Mouse (Mus musculus) hindbrain, postnatal 0 days (tissue): ENCODE data around the gene Wasf3. TPM values are rescaled to one million over a fixed set of nuclear protein-coding genes. Genes with fewer than 3 reads are reported as not detected.

Experiments used
- ATAC-seq: fragments of 200-750 bp; cut with Nextera tagmentation; 2 replicates; pipeline ENCODE4 v1.8.0; 2017; ENCODE audit warnings: mild to moderate bottlenecking, moderate TSS enrichment, moderate library complexity
- DNase-seq: peaks from one replicate; pipeline ENCODE4 v3.0.0-alpha.2; 2015; ENCODE audit warnings: low spot score
- H3K27ac ChIP-seq: fragments of 300-500 bp; sonication (generic); 2 replicates; pipeline ENCODE4 v1.5.1; 2014; ENCODE audit warnings: mild to moderate bottlenecking
- H3K27me3 ChIP-seq: fragments of 300-500 bp; sonication (generic); 2 replicates; pipeline ENCODE4 v1.6.1; 2014; ENCODE audit warnings: low read length, mixed read lengths; ENCODE audit not compliant: insufficient read depth
- H3K36me3 ChIP-seq: fragments of 300-500 bp; sonication (generic); 2 replicates; pipeline ENCODE4 v1.6.1; 2014; ENCODE audit warnings: low read length, mixed read lengths; ENCODE audit not compliant: insufficient read depth
- H3K4me1 ChIP-seq: fragments of 300-500 bp; sonication (generic); 2 replicates; pipeline ENCODE4 v1.6.1; 2014; ENCODE audit warnings: antibody characterized with exemption, low read length, mixed read lengths; ENCODE audit not compliant: insufficient read depth
- H3K4me2 ChIP-seq: fragments of 300-500 bp; sonication (generic); 2 replicates; pipeline ENCODE4 v1.6.1; 2014; ENCODE audit warnings: low read depth, mild to moderate bottlenecking, low read length, moderate library complexity, mixed read lengths
- H3K4me3 ChIP-seq: fragments of 300-500 bp; sonication (generic); 2 replicates; pipeline ENCODE4 v1.5.1; 2014; ENCODE audit warnings: low read length
- H3K9ac ChIP-seq: fragments of 300-500 bp; sonication (generic); replicated peaks from 2 replicates; pipeline ENCODE4 v1.6.1; 2014; ENCODE audit warnings: mild to moderate bottlenecking, low read length, moderate library complexity, mixed read lengths
- H3K9me3 ChIP-seq: fragments of 300-500 bp; sonication (generic); 2 replicates; pipeline ENCODE4 v1.6.1; 2016; ENCODE audit warnings: low read length, mixed read lengths
- CTCF ChIP-seq: IDR thresholded peaks from 2 replicates; pipeline ENCODE4 v1.5.1; 2016; ENCODE audit warnings: antibody characterized with exemption, control low read depth, low read depth
- WGBS: fragments of 180-500 bp; shearing (Covaris S2); extraction: QIAGEN DNeasy Blood & Tissue Kit; methylation state at CpG from one replicate; pipeline ENCODE4 v1.1.7; 2014; 5-methylcytosine and 5-hydroxymethylcytosine counted together
- polyA plus RNA-seq: library from polyadenylated mRNA; unstranded; fragments of >200 nt; fragmentation: Nextera tagmentation; extraction: Ambion mirVana; gene quantifications from 2 replicates; pipeline ENCODE4 v1.2.1, GENCODE M21; 2015
- total RNA-seq: library from RNA; depleted of rRNA; stranded (reverse); fragments of >200 nt; gene quantifications from 2 replicates; pipeline ENCODE4 v1.2.3, GENCODE M21; 2014

Gene Wasf3
- total and polyA plus RNA-seq, 2 experiments from 2014 or later, result 17.0 to 38.6 TPM

DNA sequence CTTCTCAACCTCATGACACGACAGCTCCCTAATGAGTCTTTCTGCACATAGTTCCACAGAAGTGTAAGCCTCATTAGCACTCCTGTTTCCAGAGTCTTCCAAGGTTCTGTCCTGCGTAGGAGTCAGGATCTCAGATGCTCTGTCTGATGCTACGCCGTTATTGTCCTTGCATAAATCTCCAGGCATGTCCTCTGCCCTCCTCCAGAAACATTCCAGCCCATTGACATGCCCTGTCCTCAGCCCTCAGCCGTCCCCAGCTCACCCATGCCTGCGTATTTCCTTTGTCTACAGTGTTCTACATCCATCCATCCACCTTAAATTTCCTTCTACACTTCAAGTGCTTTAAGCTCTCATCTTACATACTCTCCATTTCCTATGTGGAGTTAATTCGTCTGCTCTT, 32.8 kb upstream of the Wasf3 start:
- Histone ChIP-seq H3K27ac (no peak overlapping the region), H3K27me3 (no peaks in the 10 kb centered on the region), H3K36me3 (no peaks in the 10 kb centered on the region), H3K9ac (no peak overlapping the region), H3K9me3 (no peaks in the 10 kb centered on the region), H3K4me1 (no peaks in the 10 kb centered on the region), H3K4me3 (no peak overlapping the region), H3K4me2 (no peak overlapping the region)
- DNase-seq (no peak), ATAC-seq (no peak)
- 86% methylated on average over 7 of the region's 7 CpGs for WGBS
- no peak for TF ChIP-seq CTCF

DNA sequence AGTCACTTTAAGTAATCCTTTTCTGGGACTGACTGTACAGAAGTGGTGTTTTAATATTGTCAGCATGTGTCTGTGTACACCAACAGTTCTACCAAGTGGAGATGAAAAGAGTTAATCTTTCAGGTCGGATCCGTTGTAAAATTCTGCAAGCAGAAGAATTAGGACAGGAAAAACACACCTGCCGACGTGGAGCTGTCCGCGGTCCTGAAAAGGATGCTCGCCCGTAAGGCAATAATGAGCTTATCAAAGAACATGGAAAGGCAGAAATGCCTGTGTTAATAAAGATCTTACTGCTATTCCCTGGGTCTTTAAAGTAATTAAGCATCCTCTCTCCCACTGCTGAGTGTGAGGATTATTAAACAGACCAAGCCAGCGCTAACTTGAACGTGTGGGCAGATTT, 24.4 kb upstream of the Wasf3 start:
- ATAC-seq (0 out of 2 replicates have a peak, but pooled peaks have one; percentile 27), DNase-seq (peak; percentile 14)
- Histone ChIP-seq H3K4me1 (no peaks in the 10 kb centered on the region), H3K4me3 (no peak overlapping the region), H3K9ac (no peak overlapping the region), H3K27me3 (no peaks in the 10 kb centered on the region), H3K27ac (no peak overlapping the region), H3K9me3 (no peaks in the 10 kb centered on the region), H3K4me2 (0 out of 2 replicates have a peak overlapping the region, but pooled peaks have one; percentile 21), H3K36me3 (no peaks in the 10 kb centered on the region)
- TF ChIP-seq CTCF, result no peak
- WGBS, result 30% methylated on average over 10 of the region's 10 CpGs

DNA sequence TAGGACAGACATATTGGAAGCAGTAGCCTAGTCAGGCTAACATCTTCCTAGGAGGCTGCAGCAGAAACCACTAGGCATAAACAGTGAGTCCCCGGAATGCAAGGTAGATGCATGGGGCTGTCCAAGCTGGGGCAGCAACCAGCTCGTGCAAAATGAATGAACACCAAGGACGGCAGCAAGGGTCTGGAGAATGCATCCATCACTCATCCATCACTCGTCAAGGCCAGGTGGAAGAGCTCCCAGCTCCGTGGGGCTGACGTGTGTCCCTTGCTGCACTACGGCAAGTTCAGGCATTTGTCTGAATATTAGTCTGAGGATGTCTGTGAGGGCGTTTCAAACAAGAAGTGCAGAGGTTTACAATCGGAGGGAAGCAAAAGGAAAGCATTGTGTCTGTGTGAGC, 22.1 kb upstream of the Wasf3 start:
- Histone ChIP-seq H3K4me1 (no peaks in the 10 kb centered on the region), H3K9me3 (no peaks in the 10 kb centered on the region), H3K27ac (no peak overlapping the region), H3K4me3 (no peak overlapping the region), H3K27me3 (no peaks in the 10 kb centered on the region), H3K4me2 (no peak overlapping the region), H3K9ac (no peak overlapping the region), H3K36me3 (no peaks in the 10 kb centered on the region)
- 80% methylated on average over 9 of the region's 9 CpGs for WGBS
- DNase-seq (no peak), ATAC-seq (no peak)
- no peak for TF ChIP-seq CTCF

DNA sequence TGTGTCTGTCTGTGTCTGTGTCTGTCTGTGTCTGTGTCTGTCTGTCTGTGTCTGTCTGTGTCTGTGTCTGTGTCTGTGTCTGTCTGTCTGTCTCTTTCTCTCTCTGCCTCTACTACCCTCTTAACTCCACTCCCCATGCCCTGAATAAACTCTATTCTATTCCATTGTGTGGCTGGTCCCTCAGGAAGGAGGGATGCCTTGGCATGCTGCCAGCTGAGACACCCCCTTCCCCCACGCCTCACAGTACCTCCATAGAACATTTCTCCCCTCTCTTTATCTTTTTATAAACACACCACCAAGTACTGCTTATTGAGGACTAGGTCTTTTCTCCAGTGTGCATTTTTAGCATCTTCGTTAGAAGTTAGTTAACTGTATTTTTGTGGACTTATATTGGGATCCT, 16.4 kb upstream of the Wasf3 start:
- H3K4me3 ChIP-seq, result no peak overlapping the region
- WGBS, result 47% methylated on average over 2 of the region's 2 CpGs
- no peak overlapping the region for H3K27ac ChIP-seq
- no peaks in the 10 kb centered on the region for H3K36me3 ChIP-seq
- no peak for ATAC-seq
- no peak overlapping the region for H3K4me2 ChIP-seq
- H3K9me3 ChIP-seq, result no peaks in the 10 kb centered on the region
- DNase-seq, result no peak
- H3K9ac ChIP-seq, result no peak overlapping the region
- no peaks in the 10 kb centered on the region for H3K4me1 ChIP-seq
- no peak for TF ChIP-seq CTCF
- H3K27me3 ChIP-seq, result no peaks in the 10 kb centered on the region

DNA sequence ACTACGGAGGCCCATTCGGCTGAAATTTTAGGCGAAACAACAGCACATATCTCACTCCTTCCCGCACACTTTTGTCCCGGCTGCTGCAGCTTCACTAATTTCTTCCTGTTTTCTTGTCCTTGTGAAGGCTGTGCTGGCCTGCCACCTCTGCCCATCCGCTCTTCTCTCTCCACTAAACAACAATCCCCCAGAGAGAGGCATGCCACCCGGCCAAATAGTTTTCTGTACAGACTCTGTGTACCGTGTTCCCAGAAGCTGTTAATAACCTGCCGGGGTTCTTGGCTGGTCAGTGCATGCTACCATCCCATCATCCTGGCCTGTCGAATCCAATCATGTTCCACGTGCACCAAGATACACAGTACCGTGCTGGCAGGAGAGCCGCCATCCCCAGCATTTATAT, 15.8 kb upstream of the Wasf3 start:
- DNase-seq (peak; percentile 41), ATAC-seq (peak; percentile 61; the same call in 1 of the 2 replicates)
- no peak overlapping the region for H3K27ac ChIP-seq
- H3K9ac ChIP-seq, result no peak overlapping the region
- no peaks in the 10 kb centered on the region for H3K36me3 ChIP-seq
- no peak overlapping the region for H3K4me3 ChIP-seq
- no peaks in the 10 kb centered on the region for H3K4me1 ChIP-seq
- WGBS, result 61% methylated on average over 13 of the region's 13 CpGs
- no peaks in the 10 kb centered on the region for H3K27me3 ChIP-seq
- no peak for TF ChIP-seq CTCF
- no peak overlapping the region for H3K4me2 ChIP-seq
- H3K9me3 ChIP-seq, result no peaks in the 10 kb centered on the region

DNA sequence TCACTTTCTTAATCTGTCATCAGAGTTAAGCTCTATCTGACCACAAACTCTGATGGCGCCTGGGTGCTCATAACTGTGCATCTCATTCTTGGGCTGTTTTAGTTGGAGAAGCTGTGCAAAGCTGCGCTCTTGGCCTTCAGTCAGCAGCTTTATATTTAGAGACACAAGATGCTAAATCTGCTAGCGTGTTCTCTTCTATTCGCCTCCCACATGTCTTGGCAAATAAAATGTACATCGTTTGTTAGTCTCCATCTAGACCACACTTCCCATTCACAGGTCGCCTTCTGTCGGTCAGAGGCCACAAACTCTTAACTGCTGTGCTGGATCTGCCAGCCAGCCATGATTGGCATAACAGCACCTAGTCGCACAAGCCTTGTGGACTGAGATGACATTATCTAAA, 14.0 kb upstream of the Wasf3 start:
- Histone ChIP-seq H3K27ac (no peak overlapping the region), H3K27me3 (no peaks in the 10 kb centered on the region), H3K4me1 (no peaks in the 10 kb centered on the region), H3K9ac (no peak overlapping the region), H3K36me3 (no peaks in the 10 kb centered on the region), H3K9me3 (no peaks in the 10 kb centered on the region), H3K4me2 (no peak overlapping the region), H3K4me3 (no peak overlapping the region)
- WGBS, result 86% methylated on average over 8 of the region's 8 CpGs
- ATAC-seq (no peak), DNase-seq (no peak)
- TF ChIP-seq CTCF, result no peak

DNA sequence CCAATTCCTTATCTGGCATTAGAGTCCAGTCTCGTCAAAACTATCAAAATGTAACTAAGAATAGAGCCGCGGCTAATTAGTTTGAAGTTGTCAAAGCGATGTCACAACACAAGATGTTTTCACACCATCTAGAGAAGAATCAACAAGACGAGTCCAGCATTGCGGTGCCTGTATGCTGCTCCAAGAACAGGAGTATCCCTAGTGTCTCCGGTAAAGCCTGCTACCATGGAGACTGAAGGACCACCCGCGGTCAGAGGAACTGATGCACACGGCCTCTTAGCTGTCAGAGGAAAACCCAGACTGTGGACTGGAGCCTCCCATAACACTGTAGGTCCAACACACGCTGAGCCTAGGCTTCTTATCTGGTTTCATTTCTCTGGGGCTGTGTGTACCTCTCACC, 11.5 kb upstream of the Wasf3 start:
- no peaks in the 10 kb centered on the region for H3K27me3 ChIP-seq
- no peak overlapping the region for H3K4me3 ChIP-seq
- H3K27ac ChIP-seq, result no peak overlapping the region
- no peaks in the 10 kb centered on the region for H3K36me3 ChIP-seq
- H3K4me1 ChIP-seq, result no peaks in the 10 kb centered on the region
- H3K4me2 ChIP-seq, result no peak overlapping the region
- ATAC-seq (no peak), DNase-seq (no peak)
- H3K9me3 ChIP-seq, result 0 out of 2 replicates have a peak, but pooled peaks cover 2% of the 10 kb centered on the region
- no peak overlapping the region for H3K9ac ChIP-seq
- 73% methylated on average over 11 of the region's 11 CpGs for WGBS
- no peak for TF ChIP-seq CTCF
